Mouse (Mus musculus) MEL (cell line): Measurements from ENCODE around the gene Sept9. TPM values are rescaled to one million over a fixed set of nuclear protein-coding genes. Genes with fewer than 3 reads are reported as not detected.

ENCODE experiments used
- DNase-seq: peaks from one replicate; pipeline ENCODE4 v3.0.0; 2011; ENCODE audit warnings: low read depth, low spot score
- H3K27ac ChIP-seq: 2 replicates; pipeline ENCODE4 v1.5.1; 2012; ENCODE audit warnings: low read depth, mild to moderate bottlenecking, control low read depth, low read length, moderate library complexity; ENCODE audit not compliant: control insufficient read depth
- H3K27me3 ChIP-seq, 2 experiments: fragments of 150-350 bp in 1 of 2; sonication (generic) in 1 of 2; 2 replicates each; pipeline ENCODE4 v1.6.1; 2012; ENCODE audit warnings: low read length in 2 of 2, mild to moderate bottlenecking in 2 of 2, improper control_type of control experiment in 1 of 2, moderate library complexity in 1 of 2; ENCODE audit not compliant: insufficient read depth in 2 of 2, control insufficient read depth in 1 of 2
- H3K36me3 ChIP-seq, 2 experiments: 2 replicates each; pipeline ENCODE4 v1.6.1; 2012 to 2014; ENCODE audit warnings: low read length in 2 of 2, improper control_type of control experiment in 1 of 2, inconsistent platforms in 1 of 2, mild to moderate bottlenecking in 1 of 2; ENCODE audit not compliant: insufficient read depth in 2 of 2, control insufficient read depth in 1 of 2
- H3K4me1 ChIP-seq, 2 experiments: fragments of 150-350 bp in 1 of 2; sonication (generic) in 1 of 2; 2 replicates each; pipeline ENCODE4 v1.6.1; 2012; ENCODE audit warnings: low read length in 2 of 2, improper control_type of control experiment in 1 of 2, mild to moderate bottlenecking in 1 of 2; ENCODE audit not compliant: insufficient read depth in 2 of 2, control insufficient read depth in 1 of 2
- H3K4me3 ChIP-seq, 2 experiments: fragments of 150-350 bp in 1 of 2; sonication (generic) in 1 of 2; 2 replicates each; pipeline ENCODE4 v1.5.1; 2012; ENCODE audit warnings: low read depth in 2 of 2, low read length in 2 of 2, mild to moderate bottlenecking in 2 of 2, moderate library complexity in 2 of 2, control low read depth in 1 of 2, improper control_type of control experiment in 1 of 2; ENCODE audit not compliant: control insufficient read depth in 1 of 2, insufficient read depth in 1 of 2
- H3K79me2 ChIP-seq: 2 replicates; pipeline ENCODE4 v1.6.1; 2012; ENCODE audit warnings: mild to moderate bottlenecking, low read length, moderate library complexity; ENCODE audit not compliant: control insufficient read depth, poor library complexity, insufficient read depth
- H3K9ac ChIP-seq: 2 replicates; pipeline ENCODE4 v1.6.1; 2012; ENCODE audit warnings: low read depth, mild to moderate bottlenecking, control low read depth, low read length, moderate library complexity; ENCODE audit not compliant: control insufficient read depth, poor library complexity, severe bottlenecking
- H3K9me3 ChIP-seq: fragments of 150-350 bp; sonication (generic); replicated peaks from 2 replicates; pipeline ENCODE4 v1.6.1; 2012; ENCODE audit warnings: mild to moderate bottlenecking, low read length, improper control_type of control experiment, moderate library complexity; ENCODE audit not compliant: insufficient read depth
- BHLHE40 ChIP-seq: IDR thresholded peaks from 2 replicates; pipeline ENCODE4 v1.6.1; 2012; ENCODE audit warnings: low read depth, mild to moderate bottlenecking, inconsistent platforms, low read length, improper control_type of control experiment, borderline replicate concordance
- CHD1 ChIP-seq: IDR thresholded peaks from 2 replicates; pipeline ENCODE4 v1.6.1; 2012; ENCODE audit warnings: low read depth, mild to moderate bottlenecking, inconsistent platforms, low read length, improper control_type of control experiment
- CHD2 ChIP-seq: IDR thresholded peaks from 2 replicates; pipeline ENCODE4 v1.6.1; 2011; ENCODE audit warnings: low read length, improper control_type of control experiment
- CTCF ChIP-seq, 3 experiments: IDR thresholded peaks in 2 of 3; conservative IDR thresholded peaks in 1 of 3; 2 replicates each; pipeline ENCODE4 v1.5.1; 2011 to 2012; ENCODE audit warnings: low read length in 3 of 3, low read depth in 2 of 3, mild to moderate bottlenecking in 2 of 3, improper control_type of control experiment in 1 of 3, inconsistent platforms in 1 of 3, mixed read lengths in 1 of 3, moderate library complexity in 1 of 3; ENCODE audit not compliant: control insufficient read depth in 1 of 3, insufficient read depth in 1 of 3, poor library complexity in 1 of 3, severe bottlenecking in 1 of 3
- E2F4 ChIP-seq: IDR thresholded peaks from 2 replicates; pipeline ENCODE4 v1.6.1; 2011; ENCODE audit warnings: low read depth, low read length, improper control_type of control experiment, borderline replicate concordance
- ELF1 ChIP-seq: IDR thresholded peaks from 2 replicates; pipeline ENCODE4 v1.6.1; 2014; ENCODE audit warnings: low read depth, mild to moderate bottlenecking, inconsistent platforms, low read length, improper control_type of control experiment, moderate library complexity
- EP300 ChIP-seq, 2 experiments: IDR thresholded peaks; 2 replicates each; pipeline ENCODE4 v1.6.1; 2011; ENCODE audit warnings: improper control_type of control experiment in 2 of 2, low read length in 2 of 2, low read depth in 1 of 2, mild to moderate bottlenecking in 1 of 2
- GABPA ChIP-seq: IDR thresholded peaks from 2 replicates; pipeline ENCODE4 v1.6.1; 2012; ENCODE audit warnings: low read depth, mild to moderate bottlenecking, inconsistent platforms, low read length, improper control_type of control experiment, moderate library complexity
- KAT2A ChIP-seq: conservative IDR thresholded peaks from 2 replicates; pipeline ENCODE4 v1.6.1; 2012; ENCODE audit warnings: low read depth, low read length, improper control_type of control experiment, inconsistent platforms
- MAFK ChIP-seq: IDR thresholded peaks from 2 replicates; pipeline ENCODE4 v1.6.1; 2011; ENCODE audit warnings: low read depth, mild to moderate bottlenecking, low read length, improper control_type of control experiment, borderline replicate concordance
- MAX ChIP-seq: IDR thresholded peaks from 2 replicates; pipeline ENCODE4 v1.6.1; 2011; ENCODE audit warnings: low read length, improper control_type of control experiment
- MEF2A ChIP-seq: IDR thresholded peaks from 2 replicates; pipeline ENCODE4 v1.6.1; 2014; ENCODE audit warnings: low read depth, mild to moderate bottlenecking, inconsistent platforms, low read length, improper control_type of control experiment; ENCODE audit not compliant: poor library complexity, insufficient replicate concordance, severe bottlenecking; ENCODE audit errors: extremely low read depth
- MXI1 ChIP-seq: IDR thresholded peaks from 2 replicates; pipeline ENCODE4 v1.6.1; 2011; ENCODE audit warnings: mild to moderate bottlenecking, low read depth, low read length, improper control_type of control experiment
- MYC ChIP-seq: IDR thresholded peaks from 2 replicates; pipeline ENCODE4 v1.6.1; 2011; ENCODE audit warnings: low read depth, mild to moderate bottlenecking, low read length, improper control_type of control experiment, moderate library complexity
- NRF1 ChIP-seq: IDR thresholded peaks from 2 replicates; pipeline ENCODE4 v1.6.1; 2014; ENCODE audit warnings: low read depth, mild to moderate bottlenecking, inconsistent platforms, low read length, improper control_type of control experiment, moderate library complexity; ENCODE audit not compliant: poor library complexity, insufficient read depth, severe bottlenecking
- POLR2A ChIP-seq, 2 experiments: IDR thresholded peaks; 2 replicates each; pipeline ENCODE4 v1.6.1; 2011 to 2012; ENCODE audit warnings: low read length in 2 of 2, mild to moderate bottlenecking in 2 of 2, control low read depth in 1 of 2, improper control_type of control experiment in 1 of 2, low read depth in 1 of 2, moderate library complexity in 1 of 2; ENCODE audit not compliant: control insufficient read depth in 1 of 2, insufficient read depth in 1 of 2, poor library complexity in 1 of 2
- POLR2AphosphoS2 ChIP-seq: IDR thresholded peaks from 2 replicates; pipeline ENCODE4 v1.6.1; 2011; ENCODE audit warnings: low read length, improper control_type of control experiment
- POLR2AphosphoS5 ChIP-seq: IDR thresholded peaks from 2 replicates; pipeline ENCODE4 v1.6.1; 2012; ENCODE audit warnings: low read depth, borderline replicate concordance, mild to moderate bottlenecking, inconsistent platforms, low read length, moderate library complexity, mixed read lengths
- RCOR1 ChIP-seq: IDR thresholded peaks from 2 replicates; pipeline ENCODE4 v1.6.1; 2012; ENCODE audit warnings: low read depth, mild to moderate bottlenecking, inconsistent platforms, low read length, improper control_type of control experiment
- SIN3A ChIP-seq: IDR thresholded peaks from 2 replicates; pipeline ENCODE4 v1.6.1; 2012; ENCODE audit warnings: low read length, improper control_type of control experiment, inconsistent platforms
- TBP ChIP-seq: IDR thresholded peaks from 2 replicates; pipeline ENCODE4 v1.8.0; 2011; ENCODE audit warnings: low read depth, low read length, improper control_type of control experiment
- TCF12 ChIP-seq: IDR thresholded peaks from 2 replicates; pipeline ENCODE4 v1.6.1; 2014; ENCODE audit warnings: low read depth, mild to moderate bottlenecking, inconsistent platforms, low read length, improper control_type of control experiment, moderate library complexity
- UBTF ChIP-seq: IDR thresholded peaks from 2 replicates; pipeline ENCODE4 v1.6.1; 2012; ENCODE audit warnings: low read depth, mild to moderate bottlenecking, inconsistent platforms, low read length, improper control_type of control experiment, moderate library complexity, borderline replicate concordance; ENCODE audit not compliant: insufficient read depth
- ZC3H11A ChIP-seq: IDR thresholded peaks from 2 replicates; pipeline ENCODE4 v1.6.1; 2012; ENCODE audit warnings: low read depth, mild to moderate bottlenecking, inconsistent platforms, low read length, improper control_type of control experiment
- ZKSCAN1 ChIP-seq: IDR thresholded peaks from 2 replicates; pipeline ENCODE4 v1.6.1; 2012; ENCODE audit warnings: low read depth, mild to moderate bottlenecking, inconsistent platforms, low read length, improper control_type of control experiment, moderate library complexity
- polyA plus RNA-seq, 2 experiments: library from polyadenylated mRNA; stranded (reverse) in 1 of 2; unstranded in 1 of 2; fragments of >175 nt in 1 of 2; fragments of >200 nt in 1 of 2; gene quantifications; 2 replicates each; pipeline versions ENCODE4 v1.2.1 to v1.2.4; 2012; ENCODE audit warnings: low replicate concordance in 2 of 2, low read depth in 1 of 2; ENCODE audit not compliant: insufficient read length in 2 of 2, insufficient read depth in 1 of 2, missing spikeins in 1 of 2
- total RNA-seq: library from RNA; depleted of rRNA; stranded (reverse); fragments of 300-350 nt; gene quantifications from 2 replicates; pipeline ENCODE4 v1.2.3, GENCODE M21; 2012

Gene Sept9
- total and polyA plus RNA-seq, 3 experiments, result 49.7 to 196 (median 163) TPM

DNA sequence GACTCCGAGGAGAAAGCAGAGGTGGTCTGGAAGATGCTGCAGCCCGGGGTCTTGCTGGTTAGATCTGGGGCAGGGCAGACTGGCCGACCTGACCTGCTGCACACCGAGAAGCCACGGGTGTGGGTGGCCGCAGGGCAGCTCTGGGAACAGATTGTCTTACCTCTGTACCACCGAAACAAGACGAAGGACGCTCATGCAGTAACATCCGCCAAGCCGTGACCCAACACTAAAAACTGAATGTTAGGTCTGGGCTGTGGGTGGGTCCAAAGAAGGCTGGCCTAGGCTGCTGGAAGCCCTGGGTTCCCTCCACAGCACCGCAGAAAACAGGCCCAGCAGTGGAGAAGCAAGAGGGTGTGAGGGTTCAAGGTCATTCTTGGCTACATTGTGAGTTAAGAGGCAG is 38.7 kb upstream of the Sept9 start:
- TF ChIP-seq BHLHE40, result no peak
- no peak for TF ChIP-seq SIN3A
- TF ChIP-seq UBTF, result no peak
- no peak for TF ChIP-seq NRF1
- TF ChIP-seq ZC3H11A, result no peak
- no peak for TF ChIP-seq TBP
- DNase-seq, result no peak
- H3K4me1 ChIP-seq, result no peaks in the 10 kb centered on the region; a peak in 1 of 4 replicates
- H3K36me3 ChIP-seq, result no peaks in the 10 kb centered on the region; a peak in 1 of 4 replicates
- no peak overlapping the region for H3K27ac ChIP-seq
- H3K4me3 ChIP-seq, result no peak overlapping the region
- no peaks in the 10 kb centered on the region for H3K9me3 ChIP-seq
- H3K79me2 ChIP-seq, result no peaks in the 10 kb centered on the region
- no peak overlapping the region for H3K9ac ChIP-seq
- no peaks in the 10 kb centered on the region for H3K27me3 ChIP-seq

DNA sequence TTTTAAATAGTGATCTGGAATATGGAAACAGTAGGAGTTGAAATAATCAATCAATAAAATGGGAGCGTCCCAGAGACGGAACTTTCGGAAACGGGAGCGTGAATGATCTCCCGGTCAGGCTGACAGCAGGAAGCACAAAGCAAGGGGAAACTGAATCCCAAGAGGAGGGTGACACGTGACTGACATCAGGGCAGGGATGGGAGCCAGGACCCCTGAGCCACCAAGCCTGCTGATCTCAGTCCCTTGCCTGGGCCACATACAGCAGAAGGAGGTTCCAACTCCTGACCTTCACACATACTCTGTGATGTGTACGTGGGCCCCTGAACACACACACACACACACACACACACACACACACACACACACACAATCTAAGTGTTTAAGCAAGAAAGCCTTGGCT is 37.9 kb upstream of the Sept9 start:
- Histone ChIP-seq H3K36me3 (no peaks in the 10 kb centered on the region), H3K9me3 (no peaks in the 10 kb centered on the region), H3K79me2 (no peaks in the 10 kb centered on the region), H3K4me1 (no peaks in the 10 kb centered on the region; a peak in 1 of 4 replicates), H3K27me3 (no peaks in the 10 kb centered on the region), H3K27ac (no peak overlapping the region), H3K4me3 (no peak overlapping the region), H3K9ac (no peak overlapping the region)
- no peak for DNase-seq
- TF ChIP-seq MAX (no peak), MXI1 (no peak), POLR2AphosphoS2 (no peak), EP300 (IDR thresholded peaks at IDR 0.05; ENCODE audit: low read depth in 1 of 2, low read length in 2 of 2) (no peak), RCOR1 (no peak), MEF2A (no peak), CHD2 (no peak), TCF12 (no peak), UBTF (no peak), MYC (no peak)

GRCm38 (mm10) chr11:117163098-117163497 is 36.4 kb upstream of the Sept9 start:
- Histone ChIP-seq H3K4me1 (peaks cover 0 to 3% of the 10 kb centered on the region in 2 experiments; a peak in 2 of 4 replicates), H3K27me3 (no peaks in the 10 kb centered on the region), H3K9me3 (no peaks in the 10 kb centered on the region), H3K27ac (no peak overlapping the region), H3K4me3 (no peak overlapping the region), H3K9ac (no peak overlapping the region), H3K79me2 (no peaks in the 10 kb centered on the region), H3K36me3 (no peaks in the 10 kb centered on the region)
- no peak for DNase-seq
- TF ChIP-seq MXI1, result no peak
- no peak for TF ChIP-seq E2F4
- no peak for TF ChIP-seq ZKSCAN1
- TF ChIP-seq ELF1, result no peak
- TF ChIP-seq SIN3A, result no peak
- TF ChIP-seq KAT2A, result no peak
- TF ChIP-seq POLR2A (IDR thresholded peaks at IDR 0.05; ENCODE audit: control insufficient read depth in 1 of 2, insufficient read depth in 1 of 2, low read depth in 1 of 2, low read length in 2 of 2, poor library complexity in 1 of 2), result no peak
- no peak for TF ChIP-seq MYC
- no peak for TF ChIP-seq POLR2AphosphoS5
- no peak for TF ChIP-seq CHD1
- no peak for TF ChIP-seq GABPA
- no peak for TF ChIP-seq MAFK
- TF ChIP-seq NRF1, result no peak
- no peak for TF ChIP-seq MAX
- TF ChIP-seq CTCF (IDR thresholded peaks at IDR 0.05 in 2 of 3, conservative IDR thresholded peaks at IDR 0.05 in 1 of 3; ENCODE audit: control insufficient read depth in 1 of 3, insufficient read depth in 1 of 3, low read depth in 2 of 3, low read length in 3 of 3, poor library complexity in 1 of 3, severe bottlenecking in 1 of 3), result no peak
